Mouse (Mus musculus): ENCODE measurements around the gene Iqcf1. TPM values are rescaled to one million over a fixed set of nuclear protein-coding genes. Genes with fewer than 3 reads are reported as not detected.

The Iqcf1 gene
- polyA plus RNA-seq, 1 experiment from 2014 or later, result not detected

- Histone ChIP-seq H3K4me2 (replicated peaks; ENCODE audit: low read depth) (no peak overlapping the region), H3K4me3 (ENCODE audit: low read depth, low read length) (no peak overlapping the region), H3K9ac (ENCODE audit: low read length) (no peak overlapping the region), H3K36me3 (ENCODE audit: control insufficient read depth, insufficient read depth, low read length) (no peaks in the 10 kb centered on the region), H3K9me3 (ENCODE audit: control insufficient read depth, low read length) (no peaks in the 10 kb centered on the region), H3K27me3 (ENCODE audit: control insufficient read depth, insufficient read depth, low read length) (no peaks in the 10 kb centered on the region), H3K27ac (replicated peaks) (no peak overlapping the region; the same call in 1 of the 2 replicates), H3K4me1 (replicated peaks; ENCODE audit: control insufficient read depth, insufficient read depth) (peaks cover 8% of the 10 kb centered on the region)
- DNase-seq (ENCODE audit: low spot score) (no peak), ATAC-seq (ENCODE audit: low FRiP score, low TSS enrichment) (no peak)
- 83% methylated on average over 16 of the region's 16 CpGs for WGBS
- no peak for TF ChIP-seq CTCF (IDR thresholded peaks at IDR 0.05; ENCODE audit: low read depth)
- TF ChIP-seq EP300 (optimal IDR thresholded peaks at IDR 0.05), result no peak
These were observed 26.6 kb upstream of the Iqcf1 start for GRCm38 (mm10) chr9:106473081-106473752.

- 59% methylated on average over 5 of the region's 5 CpGs for WGBS
- Histone ChIP-seq H3K27me3 (ENCODE audit: control insufficient read depth, insufficient read depth, low read length) (no peaks in the 10 kb centered on the region), H3K4me3 (ENCODE audit: low read depth, low read length) (no peak overlapping the region), H3K36me3 (ENCODE audit: control insufficient read depth, insufficient read depth, low read length) (no peaks in the 10 kb centered on the region), H3K9ac (ENCODE audit: low read length) (no peak overlapping the region), H3K9me3 (ENCODE audit: control insufficient read depth, low read length) (no peaks in the 10 kb centered on the region), H3K27ac (replicated peaks) (no peak overlapping the region), H3K4me1 (replicated peaks; ENCODE audit: control insufficient read depth, insufficient read depth) (peaks cover 8% of the 10 kb centered on the region), H3K4me2 (replicated peaks; ENCODE audit: low read depth) (no peak overlapping the region)
- ATAC-seq (ENCODE audit: low FRiP score, low TSS enrichment) (no peak), DNase-seq (ENCODE audit: low spot score) (no peak)
- no peak for TF ChIP-seq CTCF (IDR thresholded peaks at IDR 0.05; ENCODE audit: low read depth)
- no peak for TF ChIP-seq EP300 (optimal IDR thresholded peaks at IDR 0.05)
These were observed 26.0 kb upstream of the Iqcf1 start for GRCm38 (mm10) chr9:106473753-106474105.

GRCm38 (mm10) chr9:106474456-106474855 is 25.3 kb upstream of the Iqcf1 start:
- Histone ChIP-seq H3K4me1 (replicated peaks; ENCODE audit: control insufficient read depth, insufficient read depth) (peaks cover 8% of the 10 kb centered on the region), H3K4me3 (ENCODE audit: low read depth, low read length) (no peak overlapping the region), H3K9ac (ENCODE audit: low read length) (peak overlapping the region; percentile 27; the same call in 1 of the 2 replicates), H3K27me3 (ENCODE audit: control insufficient read depth, insufficient read depth, low read length) (no peaks in the 10 kb centered on the region), H3K9me3 (ENCODE audit: control insufficient read depth, low read length) (no peaks in the 10 kb centered on the region), H3K36me3 (ENCODE audit: control insufficient read depth, insufficient read depth, low read length) (no peaks in the 10 kb centered on the region), H3K27ac (replicated peaks) (no peak overlapping the region), H3K4me2 (replicated peaks; ENCODE audit: low read depth) (no peak overlapping the region)
- 9% methylated on average over 6 of the region's 6 CpGs for WGBS
- TF ChIP-seq CTCF (IDR thresholded peaks at IDR 0.05; ENCODE audit: low read depth) (peak; percentile 84), EP300 (optimal IDR thresholded peaks at IDR 0.05) (no peak)
- ATAC-seq (ENCODE audit: low FRiP score, low TSS enrichment), result no peak
- DNase-seq (ENCODE audit: low spot score), result peak; percentile 80

GRCm38 (mm10) chr9:106475046-106475445 is 24.7 kb upstream of the Iqcf1 start:
- no peak overlapping the region for H3K27ac ChIP-seq (replicated peaks)
- DNase-seq (ENCODE audit: low spot score) (no peak), ATAC-seq (ENCODE audit: low FRiP score, low TSS enrichment) (no peak)
- H3K36me3 ChIP-seq (ENCODE audit: control insufficient read depth, insufficient read depth, low read length), result no peaks in the 10 kb centered on the region
- H3K4me1 ChIP-seq (replicated peaks; ENCODE audit: control insufficient read depth, insufficient read depth), result peaks cover 8% of the 10 kb centered on the region
- H3K27me3 ChIP-seq (ENCODE audit: control insufficient read depth, insufficient read depth, low read length), result no peaks in the 10 kb centered on the region
- TF ChIP-seq CTCF (IDR thresholded peaks at IDR 0.05; ENCODE audit: low read depth) (no peak), EP300 (optimal IDR thresholded peaks at IDR 0.05) (no peak)
- peak overlapping the region; percentile 20; the same call in 1 of the 2 replicates for H3K4me2 ChIP-seq (replicated peaks; ENCODE audit: low read depth)
- H3K4me3 ChIP-seq (ENCODE audit: low read depth, low read length), result no peak overlapping the region
- H3K9me3 ChIP-seq (ENCODE audit: control insufficient read depth, low read length), result no peaks in the 10 kb centered on the region
- WGBS, result 62% methylated on average over 7 of the region's 7 CpGs
- peak overlapping the region; percentile 27; the same call in 1 of the 2 replicates for H3K9ac ChIP-seq (ENCODE audit: low read length)

- Histone ChIP-seq H3K4me3 (ENCODE audit: low read depth, low read length) (peak within 1 kb of the TSS; percentile 29), H3K4me1 (replicated peaks; ENCODE audit: control insufficient read depth, insufficient read depth) (peaks cover 8% of the 10 kb centered on the region), H3K9ac (ENCODE audit: low read length) (peak within 1 kb of the TSS; percentile 32), H3K9me3 (ENCODE audit: control insufficient read depth, low read length) (no peaks in the 10 kb centered on the region), H3K4me2 (replicated peaks; ENCODE audit: low read depth) (peak within 1 kb of the TSS; percentile 49), H3K36me3 (ENCODE audit: control insufficient read depth, insufficient read depth, low read length) (peaks cover under 1% of the 10 kb centered on the region; the same call in 1 of the 2 replicates), H3K27ac (replicated peaks) (peak within 1 kb of the TSS; percentile 83), H3K27me3 (ENCODE audit: control insufficient read depth, insufficient read depth, low read length) (no peaks in the 10 kb centered on the region)
- TF ChIP-seq CTCF (IDR thresholded peaks at IDR 0.05; ENCODE audit: low read depth) (no peak), EP300 (optimal IDR thresholded peaks at IDR 0.05) (no peak)
- DNase-seq (ENCODE audit: low spot score), result no peak
- 78% methylated on average over 10 of the region's 10 CpGs for WGBS
- no peak for ATAC-seq (ENCODE audit: low FRiP score, low TSS enrichment)
These were observed 24.1 kb upstream of the Iqcf1 start, which contains the start of gene Rrp9 for GRCm38 (mm10) chr9:106475663-106476001. TSS of gene Rrp9 (plus strand) at chr9:106475963.
